Comparison of ENCODE assay signal across 14 mouse cellular contexts in the genomic region with DNA sequence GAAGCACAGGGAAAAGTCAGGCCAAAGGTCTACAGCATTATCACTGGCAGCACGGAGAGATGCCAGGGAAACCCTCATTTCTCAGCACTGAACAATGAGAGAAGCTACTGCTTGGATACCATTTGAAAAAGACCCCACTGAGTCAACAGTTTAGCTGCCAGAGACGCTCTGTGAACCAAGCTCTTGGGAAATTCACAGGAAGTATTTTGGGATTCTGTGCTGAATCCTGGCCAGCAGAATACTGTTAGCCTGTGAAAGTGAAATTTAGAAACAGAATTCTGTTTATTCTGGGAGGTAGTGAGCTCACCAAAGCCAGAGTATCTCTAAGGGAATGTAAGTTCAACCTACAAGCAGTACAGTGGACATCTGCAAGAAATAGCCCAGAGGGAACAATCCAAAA.
DNase-seq lines count a peak whose midpoint lies in the region; ATAC-seq lines count a peak whose summit lies in the region.
"Had no signal": no experiment of that assay in that cellular context is flagged by ENCODE, and none has a peak within 500 bp of the region (broad histone marks: within the 10 kb centered on the region; RNA-seq: fewer than 3 reads in every experiment).

No protein-coding gene starts in this region.

- DNase-seq in hindbrain, embryonic 10.5 days (ENCODE audit: low spot score), result no peak
- peak; percentile 16 to 27 for DNase-seq in frontal cortex, postnatal 10 days (ENCODE audit: low spot score in 2 of 2)
- DNase-seq in left cerebral cortex, adult 9 months (ENCODE audit: low spot score in 2 of 2), result peak; percentile 38 to 54
- DNase-seq in right cerebral cortex, postnatal 25 days, result peak; percentile 16
- no peak for DNase-seq in ovary, adult 18-20 months (ENCODE audit: low spot score)
- no peak for DNase-seq in adrenal gland, postnatal 14 days
- DNase-seq: gastrocnemius, postnatal 14 days; kidney, adult 2 months; liver, embryonic 13.5 days had no signal

- H3K4me2 ChIP-seq in hindbrain, embryonic 16.5 days (ENCODE audit: low read length), result no peak overlapping the region
- H3K4me2 ChIP-seq: embryonic facial prominence, embryonic 13.5 days; hindbrain, embryonic 14.5 days; liver, embryonic 13.5 days had no signal

- H3K36me3 ChIP-seq in hindbrain, embryonic 16.5 days (ENCODE audit: control insufficient read depth, insufficient read depth, low read length), result no peaks in the 10 kb centered on the region
- H3K36me3 ChIP-seq in hindbrain, embryonic 10.5 days, result no peaks in the 10 kb centered on the region
- H3K36me3 ChIP-seq: embryonic facial prominence, embryonic 13.5 days; limb, embryonic 10.5 days; liver, embryonic 13.5 days had no signal

- H3K9me3 ChIP-seq in hindbrain, embryonic 16.5 days (ENCODE audit: control insufficient read depth, low read length), result no peaks in the 10 kb centered on the region
- H3K9me3 ChIP-seq in hindbrain, embryonic 10.5 days, result no peaks in the 10 kb centered on the region
- H3K9me3 ChIP-seq: embryonic facial prominence, embryonic 13.5 days; limb, embryonic 10.5 days; liver, embryonic 13.5 days had no signal

- ATAC-seq in hindbrain, embryonic 16.5 days, result peak; percentile 69
- ATAC-seq: lung, postnatal 0 days had no signal

- WGBS in hindbrain, embryonic 16.5 days, result 24% methylated on average over 2 of the region's 2 CpGs
- 45% methylated on average over 2 of the region's 2 CpGs for WGBS in hindbrain, embryonic 10.5 days

- no peaks in the 10 kb centered on the region for H3K4me1 ChIP-seq in hindbrain, embryonic 16.5 days (ENCODE audit: control insufficient read depth, insufficient read depth, low read depth, low read length)
- H3K4me1 ChIP-seq in hindbrain, embryonic 10.5 days (replicated peaks), result no peaks in the 10 kb centered on the region
- H3K4me1 ChIP-seq: embryonic facial prominence, embryonic 13.5 days; limb, embryonic 10.5 days; liver, embryonic 13.5 days had no signal

- no peak overlapping the region for H3K9ac ChIP-seq in hindbrain, embryonic 16.5 days (ENCODE audit: low read depth, low read length)
- H3K9ac ChIP-seq: embryonic facial prominence, embryonic 13.5 days; hindbrain, embryonic 14.5 days; liver, embryonic 13.5 days had no signal

- H3K27me3 ChIP-seq in hindbrain, embryonic 16.5 days (replicated peaks; ENCODE audit: control insufficient read depth, insufficient read depth, low read length), result no peaks in the 10 kb centered on the region
- H3K27me3 ChIP-seq in hindbrain, embryonic 10.5 days (ENCODE audit: insufficient read depth, poor library complexity, severe bottlenecking), result no peaks in the 10 kb centered on the region
- H3K27me3 ChIP-seq: embryonic facial prominence, embryonic 13.5 days; liver, embryonic 13.5 days had no signal

- H3K27ac ChIP-seq in hindbrain, embryonic 16.5 days (ENCODE audit: low read depth, low read length), result no peak overlapping the region
- no peak overlapping the region for H3K27ac ChIP-seq in hindbrain, embryonic 10.5 days
- H3K27ac ChIP-seq: embryonic facial prominence, embryonic 13.5 days; hindbrain, embryonic 14.5 days; limb, embryonic 10.5 days; liver, embryonic 13.5 days had no signal

- no peak overlapping the region for H3K4me3 ChIP-seq in hindbrain, embryonic 16.5 days (ENCODE audit: low read length)
- H3K4me3 ChIP-seq in hindbrain, embryonic 10.5 days, result no peak overlapping the region
- H3K4me3 ChIP-seq: embryonic facial prominence, embryonic 13.5 days; limb, embryonic 10.5 days; liver, embryonic 13.5 days had no signal

Comparison
In these comparisons a context has a peak if more than half of its experiments do, and no peak if none do; other contexts are left out.
1. DNase-seq: peak in frontal cortex, postnatal 10 days (2 of 2), left cerebral cortex, adult 9 months (2 of 2) and right cerebral cortex, postnatal 25 days (single experiment); none in hindbrain, embryonic 10.5 days (single experiment), ovary, adult 18-20 months (single experiment) and adrenal gland, postnatal 14 days (single experiment).